Mouse (Mus musculus) cerebellum, postnatal 14 days (tissue): ENCODE data around the gene Lca5l.
"Not testable (repeated sequence)": the region's sequence is repeated elsewhere in the genome, so short reads cannot be mapped to it uniquely, and the experiment has no call there.

Source experiments
- DNase-seq, 2 experiments: peaks; one replicate each; pipeline ENCODE4 v3.0.0; 2021; ENCODE audit warnings: mixed read lengths in 2 of 2

The Lca5l gene

GRCm38 (mm10) chr16:96165723-96166264 is 26.3 kb downstream of the Lca5l start:
- peak; percentile 58 to 82 for DNase-seq

GRCm38 (mm10) chr16:96161336-96161735 is 30.7 kb downstream of the Lca5l start:
- DNase-seq = peak in 1 of 2 experiments; percentile 69

GRCm38 (mm10) chr16:96160927-96161326 is 31.1 kb downstream of the Lca5l start:
- peak; percentile 59 to 80 for DNase-seq

- DNase-seq = peak; percentile 39 to 43
Measured at GRCm38 (mm10) chr16:96159794-96160346, 32.2 kb downstream of the Lca5l start.

- peak; percentile 77 to 83 for DNase-seq
Measured at GRCm38 (mm10) chr16:96159091-96159731, 32.9 kb downstream of the Lca5l start.

GRCm38 (mm10) chr16:96158511-96159080 is 33.5 kb downstream of the Lca5l start:
- DNase-seq = peak in 1 of 2 experiments; percentile 48

GRCm38 (mm10) chr16:96157171-96157570 is 34.9 kb downstream of the Lca5l start:
- no peak for DNase-seq

GRCm38 (mm10) chr16:96156019-96156418 is 36.1 kb downstream of the Lca5l start:
- DNase-seq = peak in 1 of 2 experiments; percentile 44

- DNase-seq = no peak
Measured at GRCm38 (mm10) chr16:96154476-96154875, 37.6 kb downstream of the Lca5l start.

GRCm38 (mm10) chr16:96151551-96151950 is 40.5 kb downstream of the Lca5l start:
- peak; percentile 92 to 95 for DNase-seq

- peak in 1 of 2 experiments; percentile 42 for DNase-seq
Measured at GRCm38 (mm10) chr16:96150995-96151394, 41.1 kb downstream of the Lca5l start.

GRCm38 (mm10) chr16:96149311-96149710 is 42.8 kb downstream of the Lca5l start:
- DNase-seq = no peak

- DNase-seq = no peak
Measured at GRCm38 (mm10) chr16:96148834-96149233, 43.2 kb downstream of the Lca5l start.

- no peak for DNase-seq
Measured at GRCm38 (mm10) chr16:96145814-96146213, 46.3 kb downstream of the Lca5l start.

GRCm38 (mm10) chr16:96145110-96145800 is 46.8 kb downstream of the Lca5l start, which contains the start of gene Wrb:
TSS of gene Wrb (plus strand) at chr16:96145407.
- DNase-seq = peak; percentile 100

- not testable (repeated sequence) for DNase-seq
Measured at GRCm38 (mm10) chr16:96144748-96145109, 47.3 kb downstream of the Lca5l start.

GRCm38 (mm10) chr16:96128466-96128865 is 63.6 kb downstream of the Lca5l start:
- peak in 1 of 2 experiments; percentile 17 for DNase-seq

- peak; percentile 99 for DNase-seq
Measured at GRCm38 (mm10) chr16:96127657-96128344, 64.3 kb downstream of the Lca5l start, which contains the start of gene Hmgn1. TSS of gene Hmgn1 (minus strand) at chr16:96127729.

- DNase-seq = no peak
Measured at GRCm38 (mm10) chr16:96127288-96127656, 64.8 kb downstream of the Lca5l start.

GRCm38 (mm10) chr16:96126684-96127171 is 65.3 kb downstream of the Lca5l start:
- DNase-seq = peak in 1 of 2 experiments; percentile 30

- no peak for DNase-seq
Measured at GRCm38 (mm10) chr16:96120022-96120623, 71.9 kb downstream of the Lca5l start.

GRCm38 (mm10) chr16:96114729-96115128 is 77.3 kb downstream of the Lca5l start:
- DNase-seq = no peak
